Mouse (Mus musculus): ENCODE data around the gene Gclm.
"Not testable (repeated sequence)": the region's sequence is repeated elsewhere in the genome, so short reads cannot be mapped to it uniquely, and the experiment has no call there.

Gene Gclm

DNA sequence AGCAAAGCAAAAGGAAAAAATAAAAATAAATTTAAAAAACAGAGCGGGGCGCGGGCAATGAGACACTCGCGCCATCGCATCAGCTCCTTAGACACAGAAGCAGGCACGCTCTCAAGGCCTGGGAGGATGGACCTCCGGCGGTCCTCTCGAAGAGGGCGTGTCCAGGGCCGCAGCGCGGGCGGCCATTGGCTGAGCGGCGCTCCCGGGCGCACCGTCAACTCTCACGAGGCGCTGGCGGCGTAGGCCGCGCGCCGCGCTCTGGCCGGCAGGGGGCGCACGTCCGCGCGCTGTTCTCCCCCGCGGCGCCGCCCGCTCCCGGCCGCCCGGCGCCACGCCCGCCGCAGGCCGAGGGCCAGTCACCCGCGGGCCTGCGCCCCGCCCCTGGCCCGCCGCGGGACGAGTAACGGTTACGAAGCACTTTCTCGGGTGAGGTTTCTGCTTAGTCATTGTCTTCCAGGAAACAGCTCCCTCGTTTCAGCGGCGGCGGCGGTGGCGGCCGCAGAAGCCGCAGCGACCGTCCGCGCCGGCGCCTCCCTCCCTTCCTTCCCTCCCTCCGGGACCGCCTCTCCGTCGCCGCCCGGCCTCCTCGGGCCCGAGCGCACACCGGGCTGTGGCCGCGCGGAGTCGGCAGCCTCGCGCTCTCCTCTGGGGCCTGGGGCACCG, at the start of gene Gclm:
Gclm (plus strand) TSS at position 343 of the 663 bp plus-strand sequence.
- peak; percentile 98 for DNase-seq (ENCODE audit: low read depth)

GRCm38 (mm10) chr3:122196621-122197298, 48.6 kb upstream of the Gclm start:
- DNase-seq (ENCODE audit: low read depth): no peak

GRCm38 (mm10) chr3:122198532-122198931, 46.8 kb upstream of the Gclm start:
- peak; percentile 78 for DNase-seq (ENCODE audit: low read depth)

- DNase-seq (ENCODE audit: low read depth): peak; percentile 98
Measured at GRCm38 (mm10) chr3:122198966-122199381, 46.4 kb upstream of the Gclm start.

DNA sequence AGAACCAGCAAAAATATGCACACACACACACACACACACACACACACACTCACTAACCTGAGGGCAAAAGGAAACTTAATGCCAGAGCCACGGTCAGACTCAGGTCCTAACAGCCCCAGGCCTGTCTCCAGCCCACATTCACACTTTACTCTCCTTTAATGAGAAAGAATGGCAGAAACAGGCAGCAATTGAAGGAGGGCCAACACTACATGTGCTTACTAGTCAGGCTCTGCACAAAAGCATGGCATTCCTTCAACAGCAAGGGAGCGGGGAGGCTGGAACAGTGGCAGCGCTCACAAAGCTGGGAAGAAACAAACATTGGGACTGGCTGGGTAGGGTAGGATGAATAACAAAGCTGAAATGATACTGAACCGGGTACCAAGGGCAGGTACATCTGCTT, 45.8 kb upstream of the Gclm start:
- peak; percentile 29 for DNase-seq (ENCODE audit: low read depth)

DNA sequence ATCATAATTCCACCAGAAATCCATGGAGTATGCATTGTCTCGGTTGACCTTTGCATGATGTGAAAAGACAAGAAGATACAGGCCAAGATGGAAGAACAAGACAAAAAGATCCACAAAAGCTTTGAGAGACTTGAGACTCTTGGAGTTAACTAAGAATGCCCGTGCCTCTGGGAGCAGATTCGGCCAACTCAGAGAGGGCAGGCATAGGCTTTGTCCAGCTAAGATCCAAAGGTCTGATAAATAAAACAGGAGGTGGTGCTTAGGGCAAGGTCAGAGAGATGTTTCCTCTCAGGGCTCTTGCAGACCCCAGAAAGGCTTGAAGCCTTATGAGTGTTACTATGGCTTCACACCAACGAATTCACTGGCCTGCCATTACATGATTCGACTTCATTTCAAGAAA, 45.3 kb upstream of the Gclm start:
- no peak for DNase-seq (ENCODE audit: low read depth)

DNA sequence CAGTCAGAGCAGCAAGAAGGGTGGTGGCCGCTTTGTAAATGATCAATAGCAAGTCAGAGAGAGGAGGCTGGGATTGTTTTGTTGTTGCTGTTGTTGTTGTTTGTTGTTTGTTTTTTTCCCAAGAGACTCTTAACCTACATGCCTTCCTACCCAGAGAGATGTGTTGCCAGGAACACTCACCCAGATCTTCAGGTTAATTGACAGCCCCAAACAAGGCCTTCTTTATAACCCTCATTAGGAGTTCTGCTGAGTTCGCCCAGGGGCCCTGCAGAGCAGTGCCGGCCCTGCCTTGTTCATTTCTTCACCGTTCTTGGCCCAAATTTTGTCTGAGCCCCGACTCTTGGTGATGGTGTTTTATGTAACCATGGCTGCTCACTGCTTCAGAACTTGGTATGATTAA, 44.9 kb upstream of the Gclm start:
- DNase-seq (ENCODE audit: low read depth): no peak

DNA sequence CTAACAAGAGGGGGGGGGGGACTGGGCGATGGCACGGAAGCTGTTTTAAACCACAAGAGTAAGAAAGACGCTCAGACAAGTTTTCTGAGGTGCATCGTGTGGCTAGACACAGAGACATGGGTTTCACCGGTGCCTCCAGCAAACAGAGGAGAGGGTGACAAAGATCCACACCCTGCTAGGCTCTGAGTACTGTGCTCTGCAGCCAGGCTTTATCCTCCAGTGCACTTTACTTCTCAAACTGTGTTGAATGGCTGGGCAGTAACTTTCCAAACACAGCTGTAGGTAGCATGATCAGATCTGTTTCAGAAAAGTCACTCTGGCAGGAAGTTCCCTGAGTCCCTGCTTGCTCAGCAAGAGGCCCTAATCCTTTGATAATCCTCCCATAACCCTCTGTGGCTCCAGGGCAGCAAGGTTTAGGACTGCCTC, 43.0 kb upstream of the Gclm start:
- no peak for DNase-seq (ENCODE audit: low read depth)

GRCm38 (mm10) chr3:122203675-122204329, 41.6 kb upstream of the Gclm start:
- peak; percentile 33 for DNase-seq (ENCODE audit: low read depth)

DNA sequence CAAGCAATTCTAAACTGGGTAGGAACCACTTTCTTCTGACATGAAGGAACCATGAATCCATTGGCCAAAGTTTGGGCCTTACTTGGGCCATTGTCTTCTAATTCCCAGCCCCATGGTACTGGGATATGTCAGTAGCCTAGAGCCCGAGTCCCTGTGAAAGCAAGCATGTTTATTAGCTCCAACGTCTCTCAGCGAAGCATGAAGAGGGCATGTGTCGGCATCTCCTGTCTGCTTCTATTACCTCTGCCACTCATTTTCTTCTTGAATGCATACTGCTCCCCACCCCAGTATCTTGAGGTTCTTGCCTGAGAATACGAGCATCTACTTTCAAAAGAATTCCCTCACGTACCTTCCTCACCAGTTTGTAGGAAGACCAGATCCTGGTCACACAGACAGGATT, 39.6 kb upstream of the Gclm start:
- no peak for DNase-seq (ENCODE audit: low read depth)

DNA sequence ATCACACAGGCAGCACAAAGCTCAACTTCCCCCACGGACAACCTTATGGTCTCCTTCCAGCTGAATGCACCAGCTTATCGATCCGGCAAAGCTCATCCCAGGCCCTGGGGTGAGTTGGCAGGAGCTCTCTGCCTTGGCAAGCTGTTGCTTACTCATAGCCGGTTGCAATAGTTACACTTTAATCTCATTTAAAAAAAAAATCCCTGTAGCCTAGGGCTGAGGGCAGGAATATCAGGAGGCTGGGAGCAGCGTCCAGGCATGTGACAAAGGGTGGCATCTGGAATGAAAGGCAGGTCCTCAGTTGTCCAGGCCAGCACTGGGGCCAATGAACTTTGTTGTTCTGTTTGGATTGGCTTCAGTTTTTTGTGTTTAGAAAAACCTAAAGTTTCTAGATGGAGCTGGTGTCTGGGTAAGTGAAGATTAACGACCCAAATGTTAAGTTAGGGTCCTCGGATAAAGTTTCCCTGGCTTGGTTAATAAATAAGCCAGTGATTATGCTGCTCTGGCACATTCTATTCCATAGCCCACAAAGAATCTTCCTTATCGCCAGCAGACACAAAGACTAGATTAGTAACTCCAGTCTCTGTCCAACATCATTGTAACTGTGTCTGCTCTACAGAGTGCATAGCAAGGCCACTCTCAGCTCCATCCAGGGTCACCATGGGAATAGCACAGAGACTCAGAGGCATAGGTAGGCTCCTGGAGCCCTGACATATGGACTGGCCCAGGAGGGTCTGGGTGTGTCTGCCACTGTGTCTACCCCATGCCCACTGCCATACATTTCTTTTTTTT, 38.9 kb upstream of the Gclm start:
- peak; percentile 60 for DNase-seq (ENCODE audit: low read depth)

- no peak for DNase-seq (ENCODE audit: low read depth)
Measured at GRCm38 (mm10) chr3:122207766-122208165, 37.6 kb upstream of the Gclm start.

GRCm38 (mm10) chr3:122208296-122209225, 36.8 kb upstream of the Gclm start:
- peak; percentile 36 for DNase-seq (ENCODE audit: low read depth)

DNA sequence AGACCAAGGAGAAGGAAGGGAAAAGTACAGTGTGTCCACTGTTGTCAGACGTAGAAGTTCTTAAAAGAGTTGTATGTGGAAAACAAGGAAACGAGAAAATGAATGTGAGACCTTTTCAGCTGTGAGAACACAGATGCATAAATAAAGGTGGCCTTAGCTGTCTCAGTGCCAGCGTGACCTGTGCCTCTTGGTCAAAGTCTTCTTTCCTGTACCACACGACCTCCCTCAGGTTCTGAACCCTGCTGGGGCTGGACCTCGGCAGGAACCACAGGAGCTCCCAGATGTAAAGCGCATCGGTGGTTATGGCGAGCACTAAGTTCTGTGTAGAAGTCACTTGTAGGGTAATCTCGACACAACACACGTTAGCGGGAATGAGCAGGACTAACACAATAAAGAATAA, 35.8 kb upstream of the Gclm start:
- DNase-seq (ENCODE audit: low read depth): no peak

DNA sequence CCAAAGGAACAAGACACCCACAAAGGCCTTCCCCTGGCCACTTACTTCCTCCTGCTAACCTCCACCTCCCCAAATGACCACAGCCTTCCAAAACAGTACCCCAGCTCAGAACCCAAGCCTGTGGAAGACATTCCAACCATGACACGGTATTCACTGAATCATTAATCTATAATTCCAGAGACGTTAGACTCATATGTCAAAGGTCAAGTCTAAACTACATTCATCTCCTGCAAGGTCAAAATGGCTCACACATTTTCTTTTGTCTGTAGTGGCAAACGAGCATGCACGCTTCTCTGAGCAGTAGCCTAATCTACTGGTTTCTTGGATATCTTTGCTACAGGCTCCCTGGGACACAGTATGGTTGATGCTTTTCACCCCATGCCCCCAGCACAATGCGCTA, 34.9 kb upstream of the Gclm start:
- no peak for DNase-seq (ENCODE audit: low read depth)

GRCm38 (mm10) chr3:122210846-122211245, 34.5 kb upstream of the Gclm start:
- DNase-seq (ENCODE audit: low read depth): no peak

- DNase-seq (ENCODE audit: low read depth): no peak
Measured at GRCm38 (mm10) chr3:122211446-122212125, 33.8 kb upstream of the Gclm start.

GRCm38 (mm10) chr3:122221240-122222036, 23.9 kb upstream of the Gclm start:
- DNase-seq (ENCODE audit: low read depth): no peak

DNA sequence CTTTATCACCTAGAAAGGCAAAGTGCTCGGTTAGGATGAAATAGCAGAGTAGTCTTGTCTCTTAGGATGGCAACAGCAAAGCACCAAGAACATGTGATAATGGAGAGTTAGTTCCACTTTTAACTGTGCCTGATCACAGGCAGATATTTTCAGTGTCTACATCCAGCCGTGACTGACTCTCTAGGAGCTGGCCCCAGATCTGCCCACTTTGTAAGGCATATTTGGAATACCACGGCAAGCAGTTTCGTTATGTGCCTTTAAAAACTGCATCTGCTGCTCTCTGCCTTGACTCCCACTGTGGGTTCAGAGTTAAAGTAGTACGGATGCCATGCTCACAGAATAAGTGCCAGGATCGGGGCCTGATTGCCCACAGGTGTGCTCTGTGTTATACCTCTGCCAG, 18.4 kb upstream of the Gclm start:
- DNase-seq (ENCODE audit: low read depth): not testable (repeated sequence)

DNA sequence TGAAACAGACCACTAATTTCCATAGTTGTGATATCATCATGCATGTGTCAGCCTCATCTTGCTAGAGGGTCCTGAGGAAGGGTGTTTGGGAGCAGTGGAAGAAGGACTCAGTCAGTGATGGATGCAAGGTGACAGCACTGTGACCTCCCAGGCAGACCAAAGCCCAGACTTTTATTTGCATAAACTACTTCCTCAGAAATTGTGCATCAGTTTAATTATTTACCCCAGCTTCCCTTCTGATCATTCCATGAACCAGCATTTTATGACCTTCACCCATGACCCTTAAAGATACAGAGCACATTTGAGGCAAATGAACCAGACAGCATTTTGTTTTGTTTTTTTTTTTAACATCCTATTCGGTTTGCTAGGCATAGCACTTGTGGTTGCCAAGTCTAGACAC, 9.6 kb upstream of the Gclm start:
- no peak for DNase-seq (ENCODE audit: low read depth)

All from NIH3T3 (cell line).